Mouse (Mus musculus): ENCODE measurements around the gene Snip1. TPM values are rescaled to one million over a fixed set of nuclear protein-coding genes. Genes with fewer than 3 reads are reported as not detected.

Snip1 gene
- polyA plus RNA-seq, 1 experiment from 2014 or later: 27.1 TPM

Other genes starting within 250 kb of the Snip1 start
- 45.8 and 51.4 TPM in 2 replicates for gene Yrdc, start 216.0 kb upstream of the Snip1 start, polyA plus RNA-seq (2015; fragmentation: Nextera tagmentation; extraction: Ambion mirVana)
- gene 1110065P20Rik, start 215.5 kb upstream of the Snip1 start, polyA plus RNA-seq (2015; fragmentation: Nextera tagmentation; extraction: Ambion mirVana): 59.2 and 63.6 TPM in 2 replicates
- 5.1 and 5.7 TPM in 2 replicates for gene Maneal, start 204.5 kb upstream of the Snip1 start, polyA plus RNA-seq (2015; fragmentation: Nextera tagmentation; extraction: Ambion mirVana)
- gene Epha10, start 185.8 kb upstream of the Snip1 start, polyA plus RNA-seq (2015; fragmentation: Nextera tagmentation; extraction: Ambion mirVana): 0.94 and 1.2 TPM in 2 replicates
- 13.9 and 16.3 TPM in 2 replicates for gene 9930104L06Rik, start 129.6 kb upstream of the Snip1 start, polyA plus RNA-seq (2015; fragmentation: Nextera tagmentation; extraction: Ambion mirVana)
- 172 and 179 TPM in 2 replicates for gene Cdca8, start 127.4 kb upstream of the Snip1 start, polyA plus RNA-seq (2015; fragmentation: Nextera tagmentation; extraction: Ambion mirVana)
- gene Rspo1, start 80.2 kb upstream of the Snip1 start, polyA plus RNA-seq (2015; fragmentation: Nextera tagmentation; extraction: Ambion mirVana): 4.9 and 8.5 TPM in 2 replicates
- 83.2 and 90.8 TPM in 2 replicates for gene Gnl2, start 50.1 kb upstream of the Snip1 start, polyA plus RNA-seq (2015; fragmentation: Nextera tagmentation; extraction: Ambion mirVana)
- gene Dnali1, start 969 bp upstream of the Snip1 start, polyA plus RNA-seq (2015; fragmentation: Nextera tagmentation; extraction: Ambion mirVana): 0.52 and 1.2 TPM in 2 replicates
- gene Meaf6, start 18.5 kb downstream of the Snip1 start, polyA plus RNA-seq (2015; fragmentation: Nextera tagmentation; extraction: Ambion mirVana): 146 and 148 TPM in 2 replicates
- gene Zc3h12a, start 61.2 kb downstream of the Snip1 start, polyA plus RNA-seq (2015; fragmentation: Nextera tagmentation; extraction: Ambion mirVana): 0.15 TPM in 1 of 2 replicates, not detected in the other

All from forebrain, embryonic 13.5 days (tissue).